Mouse (Mus musculus): ENCODE data around the gene Tex10.

GRCm38 (mm10) chr4:48423738-48424137 is 49.5 kb downstream of the Tex10 start:
- TF ChIP-seq MYOG (IDR thresholded peaks at IDR 0.05; ENCODE audit: control insufficient read depth in 1 of 3, insufficient read depth in 1 of 3, insufficient read length in 2 of 3, low read depth in 2 of 3) (no peak), POLR2A (IDR thresholded peaks at IDR 0.05; ENCODE audit: insufficient read length, low read depth) (no peak), CEBPB (IDR thresholded peaks at IDR 0.05; ENCODE audit: insufficient read depth, poor library complexity, severe bottlenecking) (no peak), TCF12 (IDR thresholded peaks at IDR 0.05; ENCODE audit: insufficient read depth, poor library complexity, severe bottlenecking) (no peak), POLR2AphosphoS2 (IDR thresholded peaks at IDR 0.05; ENCODE audit: insufficient read length, low read depth) (no peak), TCF3 (IDR thresholded peaks at IDR 0.05; ENCODE audit: insufficient read length, low read depth) (no peak), MAX (IDR thresholded peaks at IDR 0.05; ENCODE audit: low read depth) (no peak), MYOD1 (IDR thresholded peaks at IDR 0.05; ENCODE audit: control insufficient read depth in 1 of 3, insufficient read length in 2 of 3, low read depth in 2 of 3) (no peak)

Measured in myocyte (in vitro differentiated cells).